Mouse (Mus musculus): ENCODE data around the gene Uba6. TPM values are rescaled to one million over a fixed set of nuclear protein-coding genes. Genes with fewer than 3 reads are reported as not detected.

Uba6 gene
- polyA plus RNA-seq, 1 experiment from 2014 or later: 14.3 TPM

- no peak overlapping the region for H3K27ac ChIP-seq (ENCODE audit: low read depth, low read length)
- H3K27me3 ChIP-seq (ENCODE audit: control insufficient read depth, insufficient read depth, low read length): no peaks in the 10 kb centered on the region
- no peaks in the 10 kb centered on the region for H3K9me3 ChIP-seq (replicated peaks; ENCODE audit: control insufficient read depth, low read length)
- no peak overlapping the region for H3K4me3 ChIP-seq (ENCODE audit: low read depth, low read length)
- no peaks in the 10 kb centered on the region; the same call in 1 of the 2 replicates for H3K36me3 ChIP-seq (ENCODE audit: control insufficient read depth, insufficient read depth, low read length)
- H3K4me2 ChIP-seq: no peak overlapping the region
- no peak overlapping the region for H3K9ac ChIP-seq (ENCODE audit: low read depth, low read length)
- no peaks in the 10 kb centered on the region for H3K4me1 ChIP-seq (ENCODE audit: control insufficient read depth, insufficient read depth, low read length)
- WGBS (ENCODE audit: insufficient replicate concordance): 89% methylated on average over 1 of the region's 1 CpGs
- ATAC-seq (replicated peaks; ENCODE audit: insufficient number of reproducible peaks, low FRiP score, low TSS enrichment): no peak
Observed at GRCm38 (mm10) chr5:86128749-86129148, 43.9 kb downstream of the Uba6 start.

- H3K27me3 ChIP-seq (ENCODE audit: control insufficient read depth, insufficient read depth, low read length): no peaks in the 10 kb centered on the region
- ATAC-seq (replicated peaks; ENCODE audit: insufficient number of reproducible peaks, low FRiP score, low TSS enrichment): no peak
- no peak overlapping the region for H3K4me2 ChIP-seq
- 87% methylated on average over 9 of the region's 9 CpGs for WGBS (ENCODE audit: insufficient replicate concordance)
- no peaks in the 10 kb centered on the region for H3K9me3 ChIP-seq (replicated peaks; ENCODE audit: control insufficient read depth, low read length)
- H3K27ac ChIP-seq (ENCODE audit: low read depth, low read length): no peak overlapping the region
- peaks cover 5% of the 10 kb centered on the region; the same call in 1 of the 2 replicates for H3K4me1 ChIP-seq (ENCODE audit: control insufficient read depth, insufficient read depth, low read length)
- no peak overlapping the region for H3K9ac ChIP-seq (ENCODE audit: low read depth, low read length)
- no peak overlapping the region for H3K4me3 ChIP-seq (ENCODE audit: low read depth, low read length)
- H3K36me3 ChIP-seq (ENCODE audit: control insufficient read depth, insufficient read depth, low read length): peaks cover 6% of the 10 kb centered on the region; the same call in 1 of the 2 replicates
Observed at GRCm38 (mm10) chr5:86118457-86119094, 54.0 kb downstream of the Uba6 start.

DNA sequence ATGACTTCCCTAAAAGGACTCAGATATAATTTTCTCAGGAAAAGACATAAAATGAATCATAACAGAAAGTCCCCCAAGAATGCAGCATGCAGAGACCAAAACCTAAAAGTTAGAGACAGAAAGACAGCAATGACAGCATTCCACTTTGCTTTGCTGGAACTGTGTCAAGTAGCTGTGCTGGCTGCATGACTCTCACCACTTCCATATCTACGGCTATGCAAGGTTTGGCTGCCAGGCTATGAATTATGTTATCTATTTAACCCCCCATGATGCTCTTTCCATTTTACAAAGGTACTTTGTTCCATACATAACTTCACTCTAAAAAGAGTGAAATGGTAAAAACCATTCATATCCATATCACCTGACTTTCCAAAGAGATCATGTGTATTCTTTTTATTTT is 58.6 kb downstream of the Uba6 start:
- Histone ChIP-seq H3K4me1 (ENCODE audit: control insufficient read depth, insufficient read depth, low read length) (peaks cover 5% of the 10 kb centered on the region; the same call in 1 of the 2 replicates), H3K36me3 (ENCODE audit: control insufficient read depth, insufficient read depth, low read length) (peaks cover 3% of the 10 kb centered on the region; the same call in 1 of the 2 replicates), H3K27ac (ENCODE audit: low read depth, low read length) (no peak overlapping the region), H3K4me3 (ENCODE audit: low read depth, low read length) (no peak overlapping the region), H3K9me3 (replicated peaks; ENCODE audit: control insufficient read depth, low read length) (no peaks in the 10 kb centered on the region), H3K27me3 (ENCODE audit: control insufficient read depth, insufficient read depth, low read length) (no peaks in the 10 kb centered on the region), H3K4me2 (no peak overlapping the region), H3K9ac (ENCODE audit: low read depth, low read length) (no peak overlapping the region)
- ATAC-seq (replicated peaks; ENCODE audit: insufficient number of reproducible peaks, low FRiP score, low TSS enrichment): no peak
- WGBS (ENCODE audit: insufficient replicate concordance): 52% methylated on average over 1 of the region's 1 CpGs

GRCm38 (mm10) chr5:86113037-86113436 is 59.6 kb downstream of the Uba6 start:
- Histone ChIP-seq H3K4me1 (ENCODE audit: control insufficient read depth, insufficient read depth, low read length) (peaks cover 5% of the 10 kb centered on the region; the same call in 1 of the 2 replicates), H3K4me2 (no peak overlapping the region), H3K27ac (ENCODE audit: low read depth, low read length) (no peak overlapping the region), H3K4me3 (ENCODE audit: low read depth, low read length) (no peak overlapping the region), H3K36me3 (ENCODE audit: control insufficient read depth, insufficient read depth, low read length) (0 out of 2 replicates have a peak, but pooled peaks cover 2% of the 10 kb centered on the region), H3K9ac (ENCODE audit: low read depth, low read length) (no peak overlapping the region), H3K9me3 (replicated peaks; ENCODE audit: control insufficient read depth, low read length) (no peaks in the 10 kb centered on the region), H3K27me3 (ENCODE audit: control insufficient read depth, insufficient read depth, low read length) (no peaks in the 10 kb centered on the region)
- ATAC-seq (replicated peaks; ENCODE audit: insufficient number of reproducible peaks, low FRiP score, low TSS enrichment): no peak
- 43% methylated on average over 2 of the region's 2 CpGs for WGBS (ENCODE audit: insufficient replicate concordance)

DNA sequence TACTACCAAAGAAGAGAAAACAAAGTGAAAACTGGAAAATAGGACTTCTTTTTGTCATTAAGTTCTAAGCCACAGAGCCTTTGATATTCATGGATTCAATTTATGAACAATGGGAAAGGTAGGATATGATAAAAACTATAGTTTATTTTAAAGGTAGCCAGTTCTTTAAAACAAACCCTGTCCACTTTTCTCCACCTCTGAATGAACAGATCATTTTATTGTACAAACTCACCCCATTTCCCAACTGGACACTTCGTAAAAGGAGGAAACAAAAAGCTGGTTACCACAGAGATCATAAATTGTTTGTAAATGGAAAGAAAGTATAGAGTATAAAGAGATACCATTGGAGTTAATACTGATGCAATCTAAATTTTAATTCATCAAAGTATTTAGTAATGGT is 61.5 kb downstream of the Uba6 start:
- H3K36me3 ChIP-seq (ENCODE audit: control insufficient read depth, insufficient read depth, low read length): 0 out of 2 replicates have a peak, but pooled peaks cover 2% of the 10 kb centered on the region
- H3K4me1 ChIP-seq (ENCODE audit: control insufficient read depth, insufficient read depth, low read length): peaks cover 5% of the 10 kb centered on the region; the same call in 1 of the 2 replicates
- H3K9ac ChIP-seq (ENCODE audit: low read depth, low read length): no peak overlapping the region
- no peak overlapping the region for H3K4me3 ChIP-seq (ENCODE audit: low read depth, low read length)
- H3K27ac ChIP-seq (ENCODE audit: low read depth, low read length): no peak overlapping the region
- H3K9me3 ChIP-seq (replicated peaks; ENCODE audit: control insufficient read depth, low read length): no peaks in the 10 kb centered on the region
- H3K4me2 ChIP-seq: no peak overlapping the region
- no peaks in the 10 kb centered on the region for H3K27me3 ChIP-seq (ENCODE audit: control insufficient read depth, insufficient read depth, low read length)
- no peak for ATAC-seq (replicated peaks; ENCODE audit: insufficient number of reproducible peaks, low FRiP score, low TSS enrichment)
- 96% methylated on average over 1 of the region's 1 CpGs for WGBS (ENCODE audit: insufficient replicate concordance)

- Histone ChIP-seq H3K9ac (ENCODE audit: low read depth, low read length) (no peak overlapping the region), H3K36me3 (ENCODE audit: control insufficient read depth, insufficient read depth, low read length) (0 out of 2 replicates have a peak, but pooled peaks cover 2% of the 10 kb centered on the region), H3K27me3 (ENCODE audit: control insufficient read depth, insufficient read depth, low read length) (no peaks in the 10 kb centered on the region), H3K9me3 (replicated peaks; ENCODE audit: control insufficient read depth, low read length) (no peaks in the 10 kb centered on the region), H3K4me2 (no peak overlapping the region), H3K4me3 (ENCODE audit: low read depth, low read length) (no peak overlapping the region), H3K27ac (ENCODE audit: low read depth, low read length) (no peak overlapping the region), H3K4me1 (ENCODE audit: control insufficient read depth, insufficient read depth, low read length) (no peaks in the 10 kb centered on the region)
- no peak for ATAC-seq (replicated peaks; ENCODE audit: insufficient number of reproducible peaks, low FRiP score, low TSS enrichment)
- WGBS (ENCODE audit: insufficient replicate concordance): 70% methylated on average over 2 of the region's 2 CpGs
Observed at GRCm38 (mm10) chr5:86106610-86107009, 66.0 kb downstream of the Uba6 start.

DNA sequence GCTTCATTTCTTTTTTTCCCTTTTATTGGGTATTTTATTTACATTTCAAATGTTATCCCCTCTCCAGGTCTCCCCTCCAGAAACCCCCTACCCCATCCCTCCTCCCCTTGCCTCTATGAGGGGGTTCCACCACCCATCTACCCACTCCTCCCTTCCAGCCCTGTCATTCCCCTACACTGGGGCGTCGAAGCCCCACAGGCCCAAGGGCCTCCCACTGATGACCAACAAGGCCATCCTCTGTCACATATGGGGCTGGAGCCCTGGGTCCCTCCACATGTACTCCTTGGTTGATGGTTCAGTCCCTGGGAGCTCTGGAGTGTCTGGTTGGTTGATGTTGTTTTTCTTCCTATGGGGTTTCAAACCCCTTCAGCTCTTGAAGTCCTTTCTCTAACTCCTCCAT is 70.4 kb downstream of the Uba6 start:
- Histone ChIP-seq H3K4me2 (no peak overlapping the region), H3K4me3 (ENCODE audit: low read depth, low read length) (no peak overlapping the region), H3K36me3 (ENCODE audit: control insufficient read depth, insufficient read depth, low read length) (no peaks in the 10 kb centered on the region), H3K27me3 (ENCODE audit: control insufficient read depth, insufficient read depth, low read length) (no peaks in the 10 kb centered on the region), H3K4me1 (ENCODE audit: control insufficient read depth, insufficient read depth, low read length) (no peaks in the 10 kb centered on the region), H3K9ac (ENCODE audit: low read depth, low read length) (no peak overlapping the region), H3K27ac (ENCODE audit: low read depth, low read length) (no peak overlapping the region), H3K9me3 (replicated peaks; ENCODE audit: control insufficient read depth, low read length) (no peaks in the 10 kb centered on the region)
- ATAC-seq (replicated peaks; ENCODE audit: insufficient number of reproducible peaks, low FRiP score, low TSS enrichment): no peak
- WGBS (ENCODE audit: insufficient replicate concordance): 93% methylated on average over 2 of the region's 2 CpGs

- H3K27ac ChIP-seq (ENCODE audit: low read depth, low read length): no peak overlapping the region
- no peak for ATAC-seq (replicated peaks; ENCODE audit: insufficient number of reproducible peaks, low FRiP score, low TSS enrichment)
- H3K27me3 ChIP-seq (ENCODE audit: control insufficient read depth, insufficient read depth, low read length): no peaks in the 10 kb centered on the region
- no peaks in the 10 kb centered on the region for H3K36me3 ChIP-seq (ENCODE audit: control insufficient read depth, insufficient read depth, low read length)
- no peak overlapping the region for H3K9ac ChIP-seq (ENCODE audit: low read depth, low read length)
- H3K9me3 ChIP-seq (replicated peaks; ENCODE audit: control insufficient read depth, low read length): no peaks in the 10 kb centered on the region
- no peaks in the 10 kb centered on the region for H3K4me1 ChIP-seq (ENCODE audit: control insufficient read depth, insufficient read depth, low read length)
- H3K4me2 ChIP-seq: no peak overlapping the region
- H3K4me3 ChIP-seq (ENCODE audit: low read depth, low read length): no peak overlapping the region
- WGBS (ENCODE audit: insufficient replicate concordance): 76% methylated on average over 3 of the region's 3 CpGs
Observed at GRCm38 (mm10) chr5:86100621-86101020, 72.0 kb downstream of the Uba6 start.

DNA sequence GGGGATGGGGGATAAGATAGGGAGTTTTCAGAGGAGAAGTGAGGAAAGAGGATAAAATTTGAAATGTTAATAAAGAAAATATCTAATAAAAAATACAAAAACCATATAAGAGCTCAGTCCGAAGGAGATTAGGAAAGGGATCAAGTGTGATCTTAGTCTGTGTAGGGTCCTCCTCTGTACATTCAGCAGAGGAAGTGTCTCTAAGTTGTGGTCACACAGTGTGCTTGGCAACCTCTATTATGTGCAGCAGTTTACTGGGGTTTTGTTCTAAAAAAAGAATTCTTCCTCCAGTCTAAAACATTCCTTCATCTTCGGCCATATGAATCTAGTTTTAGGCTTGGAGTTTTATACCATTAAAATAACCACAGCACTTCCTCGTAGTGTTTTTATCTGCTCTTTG is 73.6 kb downstream of the Uba6 start:
- no peaks in the 10 kb centered on the region for H3K9me3 ChIP-seq (replicated peaks; ENCODE audit: control insufficient read depth, low read length)
- no peaks in the 10 kb centered on the region for H3K27me3 ChIP-seq (ENCODE audit: control insufficient read depth, insufficient read depth, low read length)
- no peak overlapping the region for H3K4me2 ChIP-seq
- no peak for ATAC-seq (replicated peaks; ENCODE audit: insufficient number of reproducible peaks, low FRiP score, low TSS enrichment)
- H3K36me3 ChIP-seq (ENCODE audit: control insufficient read depth, insufficient read depth, low read length): no peaks in the 10 kb centered on the region
- WGBS (ENCODE audit: insufficient replicate concordance): 69% methylated on average over 3 of the region's 3 CpGs
- H3K4me1 ChIP-seq (ENCODE audit: control insufficient read depth, insufficient read depth, low read length): 0 out of 2 replicates have a peak, but pooled peaks cover 2% of the 10 kb centered on the region
- no peak overlapping the region for H3K9ac ChIP-seq (ENCODE audit: low read depth, low read length)
- no peak overlapping the region for H3K27ac ChIP-seq (ENCODE audit: low read depth, low read length)
- H3K4me3 ChIP-seq (ENCODE audit: low read depth, low read length): no peak overlapping the region

All from heart, embryonic 11.5 days (tissue).